Mouse (Mus musculus): ENCODE measurements around the gene Ddx50.

Gene Ddx50

DNA sequence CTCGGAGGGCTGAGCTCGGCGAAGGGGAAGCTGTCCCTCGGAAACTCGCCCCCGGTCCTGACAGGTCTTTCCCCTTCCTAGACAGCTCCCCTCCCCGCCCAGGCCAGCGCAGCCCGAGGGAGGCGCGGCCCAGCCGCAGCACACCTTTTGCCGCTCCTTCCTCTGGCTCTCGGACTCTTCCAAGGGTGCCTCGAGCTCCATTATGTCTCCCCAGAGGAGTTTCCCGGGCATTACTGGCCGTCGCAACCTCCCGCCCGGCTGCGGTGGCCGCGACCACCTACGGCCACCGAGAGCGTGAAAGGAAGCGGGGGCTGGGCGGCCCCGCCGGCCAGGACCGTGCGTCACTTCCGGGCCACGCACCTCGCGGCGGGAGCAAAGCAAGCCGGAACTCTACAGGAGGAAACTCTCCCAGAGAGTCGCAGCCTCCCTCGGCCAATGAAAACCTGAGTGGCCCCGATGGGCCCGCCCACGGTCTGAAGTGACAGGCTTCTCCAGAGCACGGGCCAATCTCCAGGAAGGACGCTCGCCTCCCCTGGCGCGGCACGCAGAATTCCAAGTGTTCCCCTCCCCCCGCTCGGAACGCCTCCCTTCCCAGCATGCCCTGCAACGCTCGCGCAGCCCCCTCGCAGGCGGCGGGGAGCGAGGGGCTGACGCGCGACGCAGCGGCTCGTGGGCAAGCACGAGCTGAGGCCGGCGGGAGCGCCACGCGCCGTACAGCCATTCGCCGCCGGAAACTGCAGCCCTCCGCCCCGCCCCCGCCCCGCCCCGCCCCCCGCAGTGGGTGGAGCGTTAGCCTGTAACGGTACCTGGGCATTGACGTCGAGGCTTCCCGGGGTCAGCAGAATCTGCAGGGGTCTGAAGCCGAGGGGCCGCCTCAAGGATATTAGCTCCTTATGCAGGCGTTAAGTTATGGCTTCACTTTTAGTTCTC lies at the start of gene Ddx50:
Gene Ddx50, minus strand, starts transcription at position 338 of the 930 bp plus-strand sequence.
- peak; percentile 99 for DNase-seq (ENCODE audit: low read depth, low spot score)

DNA sequence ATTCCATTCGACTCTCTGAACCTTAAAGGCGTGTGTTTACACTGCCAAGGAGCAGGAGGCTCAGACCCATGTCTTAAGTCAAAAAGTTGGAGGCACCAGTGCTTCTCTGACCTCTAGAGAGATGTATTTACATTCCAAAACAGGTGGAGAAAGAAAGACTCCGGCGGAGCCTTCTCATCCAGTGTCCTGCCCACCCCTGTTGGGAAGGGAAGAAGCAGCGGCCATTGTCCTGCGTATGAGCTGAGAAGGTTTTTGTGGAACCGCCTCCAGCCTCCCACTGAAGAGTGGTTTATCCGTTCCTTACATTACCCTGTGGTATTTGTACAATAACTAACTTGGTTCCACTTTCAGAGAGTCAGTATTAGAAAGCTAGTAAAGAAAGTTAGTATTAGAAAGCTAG lies 41.8 kb upstream of the Ddx50 start:
- DNase-seq (ENCODE audit: low read depth, low spot score), result no peak

DNA sequence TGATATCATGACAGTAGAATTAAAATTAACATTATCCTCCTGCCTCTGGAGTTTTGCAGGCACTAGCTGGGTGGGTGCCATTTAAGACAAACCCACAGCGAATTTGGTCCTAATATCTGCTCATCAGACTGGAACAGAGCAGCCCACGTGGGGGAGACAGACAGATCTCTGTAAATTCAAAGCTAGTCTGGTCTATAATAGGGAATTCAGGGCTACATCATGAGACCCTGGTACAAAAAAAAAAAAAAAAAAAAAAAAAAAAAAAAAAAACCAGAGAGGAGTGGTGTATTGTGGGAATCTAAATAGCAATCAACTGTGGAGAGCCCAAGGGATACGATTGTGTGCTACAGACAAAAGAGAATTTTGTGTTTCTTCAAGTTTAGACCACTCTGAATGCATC lies 41.2 kb upstream of the Ddx50 start:
- DNase-seq (ENCODE audit: low read depth, low spot score), result no peak

DNA sequence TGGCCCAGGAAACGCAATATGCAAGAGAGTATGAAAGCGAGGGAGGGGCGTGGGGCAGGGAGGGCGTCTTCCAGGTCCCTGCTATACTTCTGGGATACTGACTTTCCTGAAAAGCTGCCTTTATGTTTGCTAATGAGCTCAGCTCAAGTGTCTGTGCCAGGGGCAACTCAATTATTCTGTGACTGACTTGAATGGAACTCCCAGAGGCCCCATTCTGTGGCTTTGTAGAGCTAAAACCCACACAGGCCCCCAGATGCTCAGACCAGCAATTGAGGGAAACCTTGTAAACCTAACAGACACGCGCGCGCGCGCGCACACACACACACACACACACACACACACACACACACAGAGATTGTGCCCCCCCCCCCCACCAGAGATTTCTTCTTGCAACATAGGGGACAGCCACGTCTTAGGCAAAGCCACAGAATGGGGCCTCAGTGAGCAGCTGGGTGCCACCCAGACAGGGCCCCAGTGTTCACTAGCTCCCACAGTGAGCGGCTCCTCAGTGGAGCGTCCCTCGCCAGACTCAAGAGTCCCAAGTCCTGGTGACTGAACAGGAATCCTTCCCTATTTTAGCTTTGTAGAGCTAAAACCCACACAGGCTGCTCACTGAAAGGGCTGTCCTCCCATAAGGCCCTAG lies 36.1 kb upstream of the Ddx50 start:
- no peak for DNase-seq (ENCODE audit: low read depth, low spot score)

DNA sequence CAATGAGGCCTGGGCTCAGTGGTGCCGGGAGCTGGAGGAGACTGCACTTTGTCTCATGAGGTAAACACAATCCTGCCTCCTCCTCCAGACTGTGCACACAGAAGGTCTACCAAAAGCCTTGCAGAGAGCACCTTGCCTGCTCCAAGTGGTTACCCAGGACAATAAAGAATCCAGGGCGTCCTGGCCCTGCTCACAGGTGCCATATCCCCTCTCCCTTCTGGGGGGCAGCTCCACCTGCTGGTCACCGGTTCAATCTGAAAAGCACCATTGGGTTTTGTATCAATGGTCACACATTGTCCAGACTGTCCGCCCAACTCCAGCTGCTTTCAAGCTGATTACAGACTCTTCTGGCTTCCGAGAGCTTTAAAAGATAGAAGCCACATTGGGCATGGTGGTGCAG lies 32.0 kb upstream of the Ddx50 start:
- DNase-seq (ENCODE audit: low read depth, low spot score), result peak; percentile 10

DNA sequence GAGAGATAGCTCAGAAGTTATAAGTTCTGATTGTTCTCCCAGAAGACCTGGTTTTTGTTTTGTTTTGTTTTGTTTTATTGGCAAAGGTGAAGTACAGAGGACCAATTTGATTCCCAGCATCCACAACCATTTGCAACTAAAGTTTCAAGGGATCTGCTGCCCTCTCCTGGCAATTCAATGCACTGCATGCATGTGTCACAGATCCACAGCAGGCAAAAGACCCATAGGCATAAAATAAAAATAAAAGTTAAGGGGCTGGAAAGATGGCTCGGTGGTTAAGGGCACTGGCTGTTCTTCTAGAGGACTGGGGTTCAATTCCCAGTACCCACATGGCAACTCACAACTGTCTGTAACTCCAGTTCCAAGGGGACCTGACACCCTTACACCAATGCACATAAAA lies 28.8 kb upstream of the Ddx50 start:
- DNase-seq (ENCODE audit: low read depth, low spot score), result peak; percentile 24

DNA sequence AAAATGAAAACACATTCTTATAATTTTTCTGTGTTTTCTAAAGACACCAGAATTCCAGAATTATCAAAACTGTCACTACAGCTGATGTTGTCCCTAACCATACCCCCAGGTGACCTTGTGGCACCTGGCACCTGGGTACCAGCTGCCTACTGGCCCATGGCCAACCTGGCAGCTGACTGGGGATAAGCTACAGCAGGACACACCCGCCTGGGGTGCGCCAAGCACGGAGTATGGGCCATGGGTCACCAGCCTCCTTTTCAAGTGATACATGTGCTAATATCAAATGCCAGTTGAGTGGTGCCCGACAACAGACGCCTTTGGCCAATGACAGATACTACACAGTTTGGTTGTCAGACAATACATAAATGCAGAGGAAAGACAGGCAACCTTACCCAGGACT lies 26.3 kb upstream of the Ddx50 start:
- DNase-seq (ENCODE audit: low read depth, low spot score), result no peak

DNA sequence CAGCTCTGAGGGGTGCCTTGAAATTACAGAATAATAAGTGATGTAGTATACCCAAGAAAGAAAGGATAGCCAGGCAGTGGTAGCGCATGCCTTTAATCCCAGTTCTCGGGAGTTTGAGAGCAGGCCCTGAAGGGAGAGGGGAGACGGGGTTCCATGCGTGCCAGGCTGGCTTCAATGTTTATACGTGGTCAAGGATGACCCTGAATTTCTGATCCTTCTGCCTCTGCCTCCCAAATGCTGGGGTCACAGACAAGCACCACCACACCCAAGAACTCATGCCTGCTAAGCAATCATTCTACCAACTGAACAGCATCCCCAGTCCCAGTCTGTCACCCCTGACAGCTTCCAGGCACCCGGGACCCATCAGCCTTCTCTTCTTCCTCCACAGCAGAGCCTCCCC lies 25.2 kb upstream of the Ddx50 start:
- DNase-seq (ENCODE audit: low read depth, low spot score), result no peak

DNA sequence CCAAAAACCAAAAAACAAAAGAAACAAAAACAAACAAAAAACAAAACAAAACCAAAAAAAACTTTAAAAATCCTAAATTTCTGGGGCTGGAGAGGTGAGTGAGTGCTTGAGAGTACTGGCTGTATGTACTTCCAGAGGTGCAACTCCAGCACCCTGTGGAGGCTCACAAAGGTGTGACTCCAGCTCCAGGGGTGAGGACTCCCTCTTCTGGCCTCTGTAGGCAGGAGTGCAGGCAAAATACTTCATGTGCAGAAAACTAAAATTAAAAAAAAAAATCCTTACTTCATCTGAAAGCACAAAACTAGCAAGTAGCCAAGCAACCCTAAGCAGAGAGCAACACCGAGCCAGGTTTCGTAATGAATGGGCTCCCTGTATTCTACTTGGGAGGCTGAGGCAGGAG lies 21.3 kb upstream of the Ddx50 start:
- DNase-seq (ENCODE audit: low read depth, low spot score), result no peak

DNA sequence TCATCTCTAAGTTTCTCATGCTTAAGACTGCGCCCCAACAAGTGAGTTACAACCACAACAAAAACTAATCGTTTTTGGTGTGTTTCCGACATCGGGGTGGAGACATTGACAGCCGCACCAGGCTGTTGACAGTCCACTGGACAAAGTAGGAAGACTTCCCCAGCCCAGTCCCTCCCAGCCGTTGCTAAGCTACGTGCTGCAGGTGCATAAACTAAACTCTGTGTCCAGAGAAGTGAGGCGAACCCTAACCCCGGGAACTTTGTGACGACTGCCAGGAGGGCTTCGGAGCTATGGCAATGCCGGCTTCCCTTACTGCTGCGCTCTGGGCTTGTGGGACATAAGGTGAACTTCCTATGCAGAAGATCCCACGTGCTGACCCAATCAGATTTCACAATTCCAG lies 18.2 kb upstream of the Ddx50 start:
- DNase-seq (ENCODE audit: low read depth, low spot score), result no peak

DNA sequence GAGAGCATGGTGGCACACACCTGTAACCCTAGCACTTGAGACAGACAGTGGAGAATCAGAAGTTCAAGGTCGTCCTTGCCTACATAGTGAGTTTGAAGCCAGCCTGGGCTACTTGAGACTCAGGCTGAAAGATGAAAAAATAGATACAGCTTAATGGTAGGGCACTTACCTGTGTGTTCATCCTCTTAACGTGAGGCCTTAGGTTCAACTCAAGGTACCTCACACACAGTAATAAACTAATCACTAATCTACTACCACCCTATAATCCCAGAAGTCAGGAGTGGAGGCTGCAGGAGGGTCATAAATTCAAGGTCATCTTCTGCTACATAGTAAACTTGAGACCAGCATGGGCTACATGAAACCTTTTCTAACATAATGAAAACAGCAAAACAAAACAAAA lies 17.4 kb upstream of the Ddx50 start:
- DNase-seq (ENCODE audit: low read depth, low spot score), result no peak

DNA sequence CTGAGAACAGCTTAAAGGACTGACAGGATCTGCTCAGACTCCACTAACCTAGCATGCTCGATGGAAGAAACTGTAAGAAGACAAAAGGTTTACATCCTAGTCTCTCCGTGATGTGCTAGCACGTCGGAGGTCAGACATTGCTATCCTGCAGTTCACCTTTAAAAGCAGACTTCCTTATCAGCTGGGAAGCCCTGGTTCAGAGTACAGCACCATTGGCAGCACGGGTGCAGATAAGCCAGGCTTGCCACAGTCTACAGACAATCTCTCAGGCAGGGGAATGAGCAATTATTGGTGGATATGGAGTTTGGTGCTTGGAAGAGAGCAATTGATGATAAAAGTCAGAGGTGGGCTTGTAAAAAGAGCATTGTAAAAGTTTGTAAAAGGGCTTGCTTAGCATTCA lies 17.0 kb upstream of the Ddx50 start:
- DNase-seq (ENCODE audit: low read depth, low spot score), result no peak

DNA sequence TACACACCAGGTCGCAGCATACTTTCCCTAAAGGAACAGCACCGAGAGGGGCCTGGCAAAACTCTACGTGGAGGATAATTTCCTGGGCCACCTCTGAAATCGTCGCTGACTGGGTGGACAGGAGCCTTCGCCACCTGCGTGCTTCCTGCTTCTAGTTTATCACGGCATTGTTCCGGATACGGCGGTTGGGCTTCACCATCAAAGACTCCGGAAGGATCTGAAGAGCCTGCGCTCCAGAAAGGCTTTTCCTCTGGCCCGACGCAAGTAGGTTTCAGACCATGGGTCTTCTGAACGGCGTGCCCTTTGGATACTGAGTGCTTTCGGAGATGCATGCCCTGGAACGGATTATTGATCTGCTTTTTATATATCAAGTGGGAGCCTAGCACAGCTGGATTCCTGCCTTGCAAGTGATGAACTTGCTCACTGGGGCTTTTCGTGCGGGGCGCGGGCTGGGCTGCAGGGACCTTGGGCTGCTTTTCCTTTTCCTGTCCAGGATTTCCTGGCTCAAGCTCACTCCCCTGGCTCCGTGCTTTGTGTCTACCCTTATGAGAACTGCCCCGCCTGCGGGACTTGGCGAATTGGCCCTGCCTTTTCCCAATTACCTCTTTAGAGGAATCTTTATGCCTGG lies 14.1 kb upstream of the Ddx50 start:
- DNase-seq (ENCODE audit: low read depth, low spot score), result no peak

DNA sequence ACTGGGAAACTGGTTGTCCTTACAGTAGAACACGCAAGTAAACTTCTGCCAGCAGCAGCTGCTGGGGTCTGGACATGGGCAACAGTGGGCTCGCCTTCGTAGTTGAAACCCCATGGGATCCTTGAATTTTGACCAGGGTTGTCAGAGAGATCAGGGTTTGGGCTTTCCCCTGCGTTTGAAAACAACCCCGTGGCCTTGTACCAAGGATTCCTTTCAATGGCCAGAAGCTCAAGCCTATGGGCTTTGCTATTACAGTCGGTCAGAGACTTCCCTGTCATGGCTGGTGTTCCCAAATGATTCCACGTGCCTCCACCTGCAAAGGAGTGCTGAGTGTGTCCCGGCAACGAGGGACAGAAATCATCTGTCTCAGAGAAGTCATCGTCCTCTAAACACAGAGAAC lies 13.2 kb upstream of the Ddx50 start:
- DNase-seq (ENCODE audit: low read depth, low spot score), result no peak

DNA sequence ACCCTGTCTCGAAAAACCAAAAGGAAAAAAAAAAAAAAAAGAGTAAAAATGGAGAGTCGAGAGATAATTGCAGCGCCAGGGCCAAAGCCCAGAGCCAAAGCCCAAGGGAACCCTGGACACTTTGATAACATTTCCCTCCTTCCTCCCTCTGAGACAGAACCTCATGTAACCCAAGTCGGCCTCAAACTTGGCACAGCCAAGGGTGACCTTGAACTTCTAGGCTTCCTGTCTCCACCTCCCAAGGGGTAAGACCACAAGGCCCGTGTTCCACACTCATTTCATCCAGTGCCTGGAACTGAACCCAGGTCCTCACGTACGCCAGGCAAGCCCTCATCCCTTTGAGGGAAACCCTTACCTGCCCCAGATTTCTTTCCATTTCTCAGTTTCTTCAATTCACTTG lies 5.7 kb upstream of the Ddx50 start:
- DNase-seq (ENCODE audit: low read depth, low spot score), result no peak

DNA sequence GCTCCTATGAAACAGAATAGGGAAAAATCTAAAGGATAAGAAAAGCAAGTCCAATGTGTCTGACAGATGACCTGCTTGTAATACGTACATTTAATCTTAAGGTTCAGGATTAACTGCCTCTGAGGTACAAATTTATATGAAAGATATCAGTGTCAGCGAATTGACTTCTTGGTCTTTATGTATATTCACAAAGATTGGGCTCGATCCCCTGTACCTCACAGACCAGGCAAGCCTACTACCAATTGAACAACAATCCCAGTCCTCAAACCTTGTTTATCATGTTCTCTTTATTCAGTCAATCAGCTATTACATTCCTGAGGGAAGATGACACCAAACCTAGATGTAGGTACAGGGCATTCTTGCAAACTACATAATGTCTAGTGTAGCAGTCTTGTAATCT lies 943 bp upstream of the Ddx50 start:
- no peak for DNase-seq (ENCODE audit: low read depth, low spot score)

DNA sequence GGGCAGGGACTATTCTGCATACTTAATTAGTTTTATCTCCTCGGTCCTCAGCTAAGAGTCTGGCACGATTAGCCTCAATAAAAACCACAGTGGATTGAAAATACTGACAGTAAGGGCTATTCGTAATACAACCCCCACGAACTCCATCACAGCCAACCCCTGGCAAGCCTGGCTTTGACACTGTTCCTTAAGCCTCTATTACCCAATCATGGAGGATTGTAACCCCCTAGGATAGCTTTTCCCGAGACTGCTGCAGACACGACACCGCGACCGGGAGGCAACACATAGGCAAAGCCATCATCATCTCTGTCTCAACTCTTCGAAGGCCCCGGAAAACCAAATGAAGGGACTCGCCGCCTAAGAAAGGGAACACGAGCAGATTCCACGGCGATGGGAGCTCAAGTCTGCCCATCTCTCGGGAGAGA lies 648 bp downstream of the Ddx50 start:
- DNase-seq (ENCODE audit: low read depth, low spot score), result peak; percentile 49

DNA sequence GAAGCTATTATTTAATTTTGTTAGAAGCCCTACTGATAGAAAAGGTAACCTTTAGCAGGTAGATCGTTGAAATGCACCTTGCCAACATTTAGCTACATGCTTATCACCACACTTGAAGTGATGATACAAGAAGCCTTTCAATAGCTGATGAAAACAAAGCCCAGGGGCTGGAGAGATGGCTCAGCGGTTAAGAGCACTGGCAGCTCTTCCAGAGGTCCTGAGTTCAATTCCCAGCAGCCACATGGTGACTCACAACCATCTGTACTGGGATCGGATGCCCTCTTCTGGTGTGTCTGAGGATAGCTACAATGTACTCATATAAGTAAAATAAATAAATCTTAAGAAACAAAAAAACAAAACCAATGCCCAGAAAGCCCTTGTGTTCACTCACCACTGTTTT lies 46.9 kb downstream of the Ddx50 start:
- no peak for DNase-seq (ENCODE audit: low read depth, low spot score)

DNA sequence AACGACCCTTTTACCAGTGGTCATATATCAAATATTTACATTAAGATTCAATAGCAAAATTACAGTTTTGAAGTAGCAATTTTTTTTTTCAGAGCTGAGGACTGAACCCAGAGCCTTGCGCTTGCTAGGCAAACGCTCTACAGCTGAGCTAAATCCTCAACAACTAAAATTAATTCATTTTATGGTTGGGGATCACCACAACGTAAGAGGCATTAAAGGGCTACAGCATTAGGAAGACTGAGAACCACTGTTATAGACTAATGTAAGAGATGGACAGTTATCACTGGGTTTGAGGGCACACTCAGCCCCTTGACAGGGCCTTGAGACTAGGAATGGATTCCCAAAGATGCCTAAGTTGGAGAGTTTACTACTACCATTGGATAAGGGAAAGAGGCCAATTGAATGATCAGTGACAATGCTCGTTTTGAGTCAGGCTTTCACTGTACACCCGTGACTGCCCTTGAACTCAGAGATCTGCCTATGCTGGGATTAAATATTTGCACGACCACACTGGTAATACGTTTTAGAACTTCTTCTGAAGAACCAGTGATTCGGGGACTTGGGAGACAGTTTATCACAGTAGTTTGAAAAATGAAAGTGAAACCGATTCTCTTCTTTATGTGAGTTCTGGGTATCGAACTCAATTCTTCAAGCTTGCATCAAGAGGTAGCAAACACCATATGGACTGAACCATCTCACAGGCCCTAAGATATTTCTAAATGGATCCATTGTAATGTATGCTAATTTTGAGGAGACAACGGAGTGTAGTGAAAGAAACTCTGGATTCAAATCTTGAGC lies 47.6 kb downstream of the Ddx50 start:
- peak; percentile 18 for DNase-seq (ENCODE audit: low read depth, low spot score)

DNA sequence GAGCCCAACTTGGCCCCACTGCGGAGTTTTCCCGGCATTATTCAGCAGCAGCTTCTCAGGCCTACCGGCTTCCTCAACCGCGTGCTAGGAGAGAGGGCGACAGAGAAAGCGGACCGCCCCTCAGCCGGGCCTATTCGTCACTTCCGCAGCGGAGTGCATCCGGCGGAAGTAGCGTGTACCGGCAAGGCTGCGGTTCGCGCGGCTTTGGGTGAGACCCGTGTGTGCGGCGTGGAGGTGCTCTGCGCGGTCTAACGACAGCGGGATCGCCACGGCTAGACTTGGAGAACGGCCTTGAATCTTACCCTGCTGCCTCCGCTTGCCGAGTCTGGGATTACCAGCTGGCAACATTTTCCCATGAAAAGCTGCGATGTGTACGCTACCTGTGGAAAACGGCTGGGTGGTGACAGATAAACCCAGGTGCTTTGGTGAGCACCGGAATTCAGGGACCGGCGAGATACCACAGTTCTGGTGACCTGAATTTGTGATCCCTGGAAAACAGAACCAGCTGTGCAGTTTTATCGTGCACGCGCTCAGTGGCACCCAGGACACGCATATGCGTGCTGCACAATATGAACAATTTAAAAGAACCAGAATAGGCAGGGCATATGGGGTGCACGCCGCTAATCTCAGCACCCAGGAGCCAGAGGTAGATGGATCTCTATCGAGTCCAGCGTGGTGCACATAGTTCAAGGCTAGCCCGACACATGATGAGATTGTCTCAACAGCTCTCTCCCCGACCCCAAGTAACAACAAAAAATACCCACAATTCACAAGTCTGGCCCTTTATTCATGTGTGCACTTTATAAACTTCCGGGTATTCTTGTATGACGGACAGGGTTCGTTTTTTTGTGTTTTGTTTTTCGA lies 48.6 kb downstream of the Ddx50 start, which contains the start of gene Ddx21:
Gene Ddx21, minus strand, starts transcription at position 105 of the 864 bp plus-strand sequence.
- peak; percentile 92 for DNase-seq (ENCODE audit: low read depth, low spot score)

DNA sequence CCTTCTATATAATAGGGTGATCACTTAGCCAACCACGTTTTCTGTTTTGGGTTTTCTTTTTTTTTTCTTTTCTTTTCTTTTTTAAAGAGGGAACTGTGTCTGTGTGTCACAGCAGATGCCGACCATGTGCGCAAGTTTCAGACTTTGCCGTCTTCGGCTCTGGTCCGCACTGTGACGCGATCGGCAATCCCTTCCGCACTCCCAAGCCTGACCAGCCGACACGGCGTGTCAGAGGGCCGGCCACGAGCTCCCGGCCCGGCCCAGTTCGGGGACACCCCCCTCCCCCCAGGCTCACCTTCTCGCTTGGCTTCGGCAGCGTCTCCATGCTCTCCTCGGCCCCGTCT lies 49.2 kb downstream of the Ddx50 start:
- DNase-seq (ENCODE audit: low read depth, low spot score), result no peak

All from 3T3-L1 (cell line).